ENCODE assay signal across 9 mouse cellular contexts in genomic region chr1:168325786-168326185, GRCm38 (mm10).
A peak's percentile ranks its signal among the peaks of the same experiment; 100 is the strongest.
DNase-seq lines count a peak whose midpoint lies in the region; ATAC-seq and TF ChIP-seq lines count a peak whose summit lies in the region.
"Had no signal": no experiment of that assay in that cellular context is flagged by ENCODE, and none has a peak within 500 bp of the region (broad histone marks: within the 10 kb centered on the region; RNA-seq: fewer than 3 reads in every experiment).

No protein-coding gene starts in this region.

- no peaks in the 10 kb centered on the region for H3K9me3 ChIP-seq in lung, embryonic 14.5 days (ENCODE audit: low read depth, low read length)
- no peaks in the 10 kb centered on the region for H3K9me3 ChIP-seq in forebrain, embryonic 13.5 days (replicated peaks)
- H3K9me3 ChIP-seq in hindbrain, embryonic 16.5 days (ENCODE audit: control insufficient read depth, low read length), result no peaks in the 10 kb centered on the region
- no peaks in the 10 kb centered on the region for H3K9me3 ChIP-seq in neural tube, embryonic 14.5 days (ENCODE audit: control insufficient read depth, low read length)
- H3K9me3 ChIP-seq in liver, embryonic 12.5 days (replicated peaks), result no peaks in the 10 kb centered on the region

- no peak for DNase-seq in lung, embryonic 14.5 days
- no peak for DNase-seq in lung, postnatal 25 days (ENCODE audit: low spot score)
- DNase-seq in ovary, adult 18-20 months (ENCODE audit: low spot score), result no peak
- DNase-seq: cerebellum, postnatal 36 days; thymus, postnatal 14 days had no signal

- no peaks in the 10 kb centered on the region for H3K27me3 ChIP-seq in lung, embryonic 14.5 days (ENCODE audit: insufficient read depth, low read length)
- no peaks in the 10 kb centered on the region for H3K27me3 ChIP-seq in forebrain, embryonic 13.5 days
- no peaks in the 10 kb centered on the region for H3K27me3 ChIP-seq in hindbrain, embryonic 16.5 days (replicated peaks; ENCODE audit: control insufficient read depth, insufficient read depth, low read length)
- H3K27me3 ChIP-seq in neural tube, embryonic 14.5 days (ENCODE audit: control insufficient read depth, insufficient read depth, low read length), result no peaks in the 10 kb centered on the region
- H3K27me3 ChIP-seq in liver, embryonic 12.5 days (replicated peaks), result no peaks in the 10 kb centered on the region

- H3K27ac ChIP-seq in lung, embryonic 14.5 days (ENCODE audit: low read depth), result no peak overlapping the region
- peak overlapping the region; percentile 57 for H3K27ac ChIP-seq in forebrain, embryonic 13.5 days
- peak overlapping the region; percentile 50; the same call in 1 of the 2 replicates for H3K27ac ChIP-seq in hindbrain, embryonic 16.5 days (ENCODE audit: low read depth, low read length)
- H3K27ac ChIP-seq in neural tube, embryonic 14.5 days (ENCODE audit: low read depth, low read length), result 0 out of 2 replicates have a peak overlapping the region, but pooled peaks have one; percentile 23
- H3K27ac ChIP-seq in liver, embryonic 12.5 days, result no peak overlapping the region

- peaks cover 7% of the 10 kb centered on the region; the same call in 1 of the 2 replicates for H3K36me3 ChIP-seq in lung, embryonic 14.5 days (ENCODE audit: insufficient read depth)
- no peaks in the 10 kb centered on the region for H3K36me3 ChIP-seq in forebrain, embryonic 13.5 days (ENCODE audit: poor library complexity, severe bottlenecking)
- H3K36me3 ChIP-seq in hindbrain, embryonic 16.5 days (ENCODE audit: control insufficient read depth, insufficient read depth, low read length), result no peaks in the 10 kb centered on the region
- H3K36me3 ChIP-seq in neural tube, embryonic 14.5 days (ENCODE audit: control insufficient read depth, insufficient read depth, low read length), result no peaks in the 10 kb centered on the region
- H3K36me3 ChIP-seq in liver, embryonic 12.5 days, result no peaks in the 10 kb centered on the region

- no peak overlapping the region for H3K4me2 ChIP-seq in lung, embryonic 14.5 days
- no peak overlapping the region for H3K4me2 ChIP-seq in forebrain, embryonic 13.5 days
- H3K4me2 ChIP-seq in hindbrain, embryonic 16.5 days (ENCODE audit: low read length), result no peak overlapping the region
- H3K4me2 ChIP-seq in neural tube, embryonic 14.5 days (ENCODE audit: low read depth, low read length), result no peak overlapping the region
- no peak overlapping the region for H3K4me2 ChIP-seq in liver, embryonic 12.5 days

- TF ChIP-seq CTCF in lung, embryonic 14.5 days (IDR thresholded peaks at IDR 0.05; ENCODE audit: low read depth), result no peak

- peaks cover 19% of the 10 kb centered on the region for H3K4me1 ChIP-seq in lung, embryonic 14.5 days (ENCODE audit: insufficient read depth)
- H3K4me1 ChIP-seq in forebrain, embryonic 13.5 days, result peaks cover 76% of the 10 kb centered on the region
- H3K4me1 ChIP-seq in hindbrain, embryonic 16.5 days (ENCODE audit: control insufficient read depth, insufficient read depth, low read depth, low read length), result peaks cover 44% of the 10 kb centered on the region
- H3K4me1 ChIP-seq in neural tube, embryonic 14.5 days (ENCODE audit: control insufficient read depth, insufficient read depth, low read length), result peaks cover 44% of the 10 kb centered on the region
- H3K4me1 ChIP-seq in liver, embryonic 12.5 days, result peaks cover 58% of the 10 kb centered on the region

- H3K9ac ChIP-seq in lung, embryonic 14.5 days, result no peak overlapping the region
- peak overlapping the region; percentile 30 for H3K9ac ChIP-seq in forebrain, embryonic 13.5 days
- H3K9ac ChIP-seq in hindbrain, embryonic 16.5 days (ENCODE audit: low read depth, low read length), result no peak overlapping the region
- H3K9ac ChIP-seq in neural tube, embryonic 14.5 days (replicated peaks; ENCODE audit: low read depth, low read length), result no peak overlapping the region
- no peak overlapping the region for H3K9ac ChIP-seq in liver, embryonic 12.5 days

- ATAC-seq in lung, embryonic 14.5 days (ENCODE audit: insufficient read depth), result 0 out of 2 replicates have a peak, but pooled peaks have one; percentile 23
- no peak for ATAC-seq in forebrain, embryonic 13.5 days
- ATAC-seq in hindbrain, embryonic 16.5 days, result 0 out of 2 replicates have a peak, but pooled peaks have one; percentile 35
- peak; percentile 23; the same call in 1 of the 2 replicates for ATAC-seq in neural tube, embryonic 14.5 days (ENCODE audit: low read depth)
- ATAC-seq in liver, embryonic 12.5 days, result no peak

- H3K4me3 ChIP-seq in lung, embryonic 14.5 days (ENCODE audit: low read depth, low read length), result no peak overlapping the region
- H3K4me3 ChIP-seq in forebrain, embryonic 13.5 days, result no peak overlapping the region
- H3K4me3 ChIP-seq in hindbrain, embryonic 16.5 days (ENCODE audit: low read length), result no peak overlapping the region
- H3K4me3 ChIP-seq in neural tube, embryonic 14.5 days (ENCODE audit: low read depth, low read length), result no peak overlapping the region
- H3K4me3 ChIP-seq in liver, embryonic 12.5 days, result no peak overlapping the region

- WGBS in lung, embryonic 14.5 days, result 61% methylated on average over 4 of the region's 4 CpGs
- WGBS in forebrain, embryonic 13.5 days, result 49% methylated on average over 4 of the region's 4 CpGs
- WGBS in hindbrain, embryonic 16.5 days, result 51% methylated on average over 4 of the region's 4 CpGs
- 39% methylated on average over 4 of the region's 4 CpGs for WGBS in neural tube, embryonic 14.5 days
- 70% methylated on average over 4 of the region's 4 CpGs for WGBS in liver, embryonic 12.5 days (ENCODE audit: insufficient replicate concordance)

Comparison
In these comparisons a context has a peak if more than half of its experiments do, and no peak if none do; other contexts are left out.
1. ATAC-seq: peak in lung, embryonic 14.5 days (single experiment), hindbrain, embryonic 16.5 days (single experiment) and neural tube, embryonic 14.5 days (single experiment); none in forebrain, embryonic 13.5 days (single experiment) and liver, embryonic 12.5 days (single experiment).
2. H3K27ac ChIP-seq: peak in forebrain, embryonic 13.5 days (single experiment), hindbrain, embryonic 16.5 days (single experiment) and neural tube, embryonic 14.5 days (single experiment); none in lung, embryonic 14.5 days (single experiment) and liver, embryonic 12.5 days (single experiment).